Mouse (Mus musculus): ENCODE data around the gene Hyls1. TPM values are rescaled to one million over a fixed set of nuclear protein-coding genes. Genes with fewer than 3 reads are reported as not detected.

The Hyls1 gene
- polyA plus RNA-seq (2012; ENCODE audit: low replicate concordance): 1.5 and 5.5 TPM in 2 replicates

GRCm38 (mm10) chr9:35569571-35570534 is at the start of gene Hyls1, which contains the start of gene Pate2:
Gene Hyls1, minus strand, starts transcription at chr9:35570398.
Gene Pate2, plus strand, starts transcription at chr9:35570284.

GRCm38 (mm10) chr9:35611841-35612240 is 41.6 kb upstream of the Hyls1 start, which contains the start of gene Pate4:
Gene Pate4, minus strand, starts transcription at chr9:35611941.

GRCm38 (mm10) chr9:35558257-35559008 is 11.8 kb downstream of the Hyls1 start, which contains the start of the genes Ddx25 and Pus3:
Gene Ddx25, minus strand, starts transcription at chr9:35558528.
Gene Pus3, plus strand, starts transcription at chr9:35558595.

GRCm38 (mm10) chr9:35518169-35518568 is 52.0 kb downstream of the Hyls1 start, which contains the start of gene Gm1113:
Gene Gm1113, minus strand, starts transcription at chr9:35518269.

Other genes with a start within 250 kb of the Hyls1 start
- gene Cdon, start 149.3 kb downstream of the Hyls1 start, polyA plus RNA-seq (2012; ENCODE audit: low replicate concordance): 0.07 and 0.17 TPM in 2 replicates
- not detected in 2 replicates for gene Gm1113, start 52.1 kb downstream of the Hyls1 start, polyA plus RNA-seq (2012; ENCODE audit: low replicate concordance)
- not detected in 2 replicates for gene Ddx25, start 11.9 kb downstream of the Hyls1 start, polyA plus RNA-seq (2012; ENCODE audit: low replicate concordance)
- 0.25 and 0.79 TPM in 2 replicates for gene Pus3, start 11.8 kb downstream of the Hyls1 start, polyA plus RNA-seq (2012; ENCODE audit: low replicate concordance)
- gene Pate2, start 114 bp downstream of the Hyls1 start, polyA plus RNA-seq (2012; ENCODE audit: low replicate concordance): 0.20 and 1.1 TPM in 2 replicates
- not detected in 2 replicates for gene Pate4, start 41.5 kb upstream of the Hyls1 start, polyA plus RNA-seq (2012; ENCODE audit: low replicate concordance)
- gene Pate3, start 77.8 kb upstream of the Hyls1 start, polyA plus RNA-seq (2012; ENCODE audit: low replicate concordance): not detected in 2 replicates
- not detected in 2 replicates for gene Pate1, start 117.0 kb upstream of the Hyls1 start, polyA plus RNA-seq (2012; ENCODE audit: low replicate concordance)
- not detected in 2 replicates for gene Gm17677, start 170.7 kb upstream of the Hyls1 start, polyA plus RNA-seq (2012; ENCODE audit: low replicate concordance)
- not detected in 2 replicates for gene Gm17727, start 207.7 kb upstream of the Hyls1 start, polyA plus RNA-seq (2012; ENCODE audit: low replicate concordance)
- gene Gm27235, start 219.7 kb upstream of the Hyls1 start, polyA plus RNA-seq (2012; ENCODE audit: low replicate concordance): not detected in 2 replicates
- gene D730048I06Rik, start 219.7 kb upstream of the Hyls1 start, polyA plus RNA-seq (2012; ENCODE audit: low replicate concordance): not detected in 2 replicates